Mouse (Mus musculus) left cerebral cortex, postnatal 36 days (tissue): ENCODE data around the gene Ss18l2. TPM values are rescaled to one million over a fixed set of nuclear protein-coding genes. Genes with fewer than 3 reads are reported as not detected.

Source experiments
- DNase-seq, 2 experiments: peaks; one replicate each; pipeline ENCODE4 v3.0.0; 2021 to 2022; ENCODE audit warnings: low spot score in 2 of 2, mixed read lengths in 1 of 2
- intact Hi-C: fragments of 180-260 bp; cut with DNase I; formaldehyde crosslinking; loops from one replicate; pipeline ENCODE4 v1.15.1; 2025
- total RNA-seq, 2 experiments: library from RNA; stranded (reverse); gene quantifications; 2 replicates each; pipeline ENCODE4 v1.2.3; 2021

Gene Ss18l2
- total RNA-seq, 2 experiments from 2014 or later, result 84.5 to 84.6 TPM

- intact Hi-C loops, result no loop called here
- no peak for DNase-seq
Observed at GRCm38 (mm10) chr9:121754624-121755023, 44.5 kb downstream of the Ss18l2 start.

- intact Hi-C loops, result no loop called here
- DNase-seq, result no peak
Observed at GRCm38 (mm10) chr9:121756785-121757184, 46.7 kb downstream of the Ss18l2 start.

DNA sequence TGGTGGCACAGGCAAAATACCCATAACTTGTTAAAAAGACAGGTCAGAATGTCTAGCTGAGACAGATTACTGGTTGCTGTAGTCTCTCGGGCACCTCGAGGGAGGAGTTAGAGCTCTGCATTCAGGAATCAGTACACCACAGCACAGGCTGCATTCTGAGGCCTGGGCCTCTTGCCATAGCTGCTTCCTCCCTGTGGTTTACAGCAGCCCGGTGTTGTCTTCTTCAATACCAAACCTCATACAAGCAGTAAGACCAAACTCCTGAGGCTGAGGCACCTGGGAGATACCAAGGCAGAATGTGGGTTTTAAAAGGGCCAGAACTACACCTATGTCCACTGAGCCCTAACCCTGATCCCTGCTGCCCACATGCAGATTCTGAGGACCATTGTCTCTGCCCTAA lies 47.3 kb downstream of the Ss18l2 start:
- DNase-seq, result peak in 1 of 2 experiments; percentile 40
- intact Hi-C loops, result no loop called here

GRCm38 (mm10) chr9:121757835-121758814 lies 48.0 kb downstream of the Ss18l2 start:
- intact Hi-C loops, result no loop called here
- peak in 1 of 2 experiments; percentile 30 for DNase-seq

DNA sequence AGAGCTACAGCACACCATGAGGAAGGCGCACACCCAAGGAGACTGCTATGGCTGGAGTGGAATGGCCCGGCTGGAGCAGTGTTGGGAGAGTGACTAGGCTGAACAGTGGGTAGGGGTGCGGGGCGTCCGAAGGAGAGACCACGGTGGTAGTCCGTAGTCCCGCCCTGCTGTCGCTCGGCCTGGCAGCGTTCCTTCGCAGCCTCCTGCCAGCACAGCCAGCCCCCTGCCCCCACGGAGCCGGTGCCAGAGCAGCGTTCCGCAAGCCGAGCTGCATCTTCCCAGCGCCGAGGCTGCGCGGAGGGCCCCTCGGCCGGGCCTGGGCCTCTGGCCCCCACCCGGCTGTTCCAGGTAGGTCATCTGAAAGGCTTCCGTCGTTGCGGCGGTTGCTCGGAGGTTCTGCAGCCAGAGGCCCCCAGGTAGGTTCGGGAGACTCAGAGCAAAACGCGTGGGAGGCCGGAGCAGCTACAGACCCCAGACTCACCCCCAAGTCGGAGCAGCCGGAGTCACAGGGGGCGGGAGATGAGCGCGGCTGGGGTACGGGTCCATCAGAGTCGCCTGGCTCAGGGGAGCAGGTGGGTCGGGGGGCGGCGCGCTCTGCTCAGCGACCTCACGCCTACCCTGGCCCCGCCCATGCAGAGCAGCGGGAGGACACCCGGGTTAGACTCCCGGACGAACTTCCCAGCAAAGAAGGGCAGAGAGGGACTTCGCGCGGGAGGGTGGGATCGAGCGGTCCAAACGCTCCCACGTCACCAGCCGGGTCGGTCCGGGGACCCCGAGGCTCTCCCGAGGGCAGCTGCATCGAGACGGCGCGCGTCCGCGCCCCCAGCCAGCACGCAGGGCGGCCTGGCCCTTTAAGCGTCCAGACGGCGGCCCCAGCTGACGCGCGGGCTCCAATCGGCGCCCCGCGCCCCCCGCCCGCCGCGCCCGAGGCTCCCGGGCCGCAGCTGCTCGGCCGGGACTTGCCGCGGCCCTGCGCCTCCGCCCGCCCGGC lies 49.3 kb downstream of the Ss18l2 start, which contains the start of gene Zfp651:
Zfp651 (plus strand) TSS at position 240 of the 991 bp plus-strand sequence.
- intact Hi-C loops, result loop anchor here (5.0 kb wide), 1 partner anchor 68 kb away; no protein-coding TSS in a partner anchor
- peak; percentile 80 to 82 for DNase-seq

DNA sequence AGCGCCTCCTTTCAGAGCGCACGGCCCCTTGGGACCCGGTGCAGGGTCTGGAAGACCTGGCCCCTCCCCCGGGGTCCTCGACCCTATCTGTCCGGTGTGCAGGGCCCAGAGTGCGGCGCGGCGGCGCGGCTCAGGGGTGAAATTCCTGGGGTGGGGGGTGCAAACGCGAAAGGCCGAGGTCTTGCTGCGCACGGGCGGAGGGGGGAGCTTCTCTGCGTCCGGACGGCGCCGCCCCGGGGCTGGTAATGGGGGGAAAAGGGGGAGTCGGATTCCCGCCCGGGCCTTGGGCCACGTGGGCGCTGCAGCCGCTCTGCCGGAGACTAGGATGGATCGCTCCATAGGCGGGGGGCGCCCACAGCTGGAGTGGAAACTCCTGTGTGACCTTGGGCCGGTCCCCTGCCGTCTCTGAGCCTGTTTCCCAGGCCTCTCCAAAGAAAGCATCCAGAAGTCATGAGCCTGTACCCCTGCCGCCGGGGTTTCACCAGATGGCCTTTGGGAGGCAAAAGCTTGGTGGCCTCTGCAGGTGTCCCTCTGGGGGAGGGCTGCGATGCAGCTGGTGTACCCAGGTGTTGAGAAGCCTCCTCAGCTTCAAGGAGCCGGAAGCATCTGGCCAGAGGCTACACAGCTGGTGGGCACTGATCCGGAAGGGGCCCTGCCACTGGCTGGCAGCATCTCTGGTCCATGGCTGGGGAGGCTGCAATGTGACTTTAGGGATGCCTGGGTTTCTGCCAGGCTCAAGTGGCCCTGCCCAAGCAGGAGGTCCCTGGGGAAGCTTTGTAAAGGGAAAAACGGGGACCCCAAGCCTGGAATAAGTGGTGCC lies 50.4 kb downstream of the Ss18l2 start:
- intact Hi-C loops, result loop anchor here (5.0 kb wide), 1 partner anchor 67 kb away; no protein-coding TSS in a partner anchor
- peak in 1 of 2 experiments; percentile 66 for DNase-seq

DNA sequence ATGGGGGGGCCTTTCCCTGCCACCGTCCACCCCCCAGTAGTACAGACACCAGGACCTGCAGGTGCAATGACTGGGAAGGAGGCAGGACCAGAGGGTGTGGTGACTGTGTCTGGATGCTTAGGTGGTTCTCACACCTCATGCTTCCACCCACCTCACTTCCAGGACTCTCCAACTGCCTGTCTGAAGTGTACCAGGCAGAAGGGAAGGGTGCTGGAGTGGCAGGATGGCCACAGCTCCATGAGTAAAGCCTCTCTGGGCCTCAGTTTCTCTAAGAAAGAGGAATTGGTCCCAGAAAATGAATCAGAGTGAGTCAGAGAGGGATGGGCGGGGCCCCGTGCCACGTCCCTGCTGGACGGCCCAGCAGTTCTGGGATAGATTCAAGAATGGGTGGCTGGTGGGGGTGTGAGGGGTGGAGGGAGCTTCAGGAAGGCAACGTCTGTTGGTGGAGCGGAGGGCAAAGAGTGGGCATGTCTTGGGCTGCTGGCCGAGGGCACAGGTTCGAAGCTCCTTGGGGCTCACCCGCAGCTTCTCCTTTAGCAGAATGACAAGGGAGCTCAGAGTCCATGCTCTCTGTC lies 51.0 kb downstream of the Ss18l2 start:
- DNase-seq, result peak in 1 of 2 experiments; percentile 32
- intact Hi-C loops, result loop anchor here (5.0 kb wide), 1 partner anchor 66 kb away; no protein-coding TSS in a partner anchor

GRCm38 (mm10) chr9:121761787-121762186 lies 51.7 kb downstream of the Ss18l2 start:
- DNase-seq, result no peak
- intact Hi-C loops, result loop anchor here (5.0 kb wide), 1 partner anchor 66 kb away; no protein-coding TSS in a partner anchor

DNA sequence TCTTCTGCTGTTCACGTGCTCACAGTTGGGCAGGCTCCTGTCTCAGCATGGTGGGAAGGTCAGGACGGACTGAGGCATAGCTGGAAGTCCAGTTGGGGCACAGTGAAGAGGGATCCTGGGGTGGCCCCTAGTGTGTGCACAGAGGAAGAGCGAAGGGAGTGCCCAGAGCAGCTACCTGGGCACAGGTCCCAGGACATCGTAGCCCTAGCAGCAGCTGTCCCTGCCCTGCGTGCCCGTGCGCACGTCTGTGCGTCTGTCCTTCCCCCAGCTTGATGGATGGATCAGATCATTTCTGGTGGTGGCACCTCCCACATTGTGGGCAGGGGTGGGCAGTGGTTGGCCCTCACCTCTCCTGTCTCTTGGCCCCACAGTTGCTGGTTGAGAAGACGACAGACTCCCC lies 52.1 kb downstream of the Ss18l2 start:
- intact Hi-C loops, result loop anchor here (5.0 kb wide), 1 partner anchor 65 kb away; no protein-coding TSS in a partner anchor
- no peak for DNase-seq

- intact Hi-C loops, result loop anchor here (5.0 kb wide), 1 partner anchor 65 kb away; no protein-coding TSS in a partner anchor
- DNase-seq, result no peak
Observed at GRCm38 (mm10) chr9:121762761-121763160, 52.6 kb downstream of the Ss18l2 start.

Other genes starting within 250 kb of the Ss18l2 start
- gene Cck, start 214.6 kb upstream of the Ss18l2 start, total RNA-seq, result 100 to 1,000 TPM; 676 to 879 TPM
- 1 to 10 TPM; 2.0 to 2.1 TPM for gene Lyzl4, start 68.2 kb upstream of the Ss18l2 start, total RNA-seq
- gene Vipr1, start 67.6 kb upstream of the Ss18l2 start, total RNA-seq, result 10 to 100 TPM; 25.2 to 27.2 TPM
- gene Sec22c, start 4.8 kb upstream of the Ss18l2 start, total RNA-seq, result 10 to 100 TPM; 26.6 to 26.8 TPM
- gene Nktr, start 8.8 kb downstream of the Ss18l2 start, total RNA-seq, result 100 to 1,000 TPM in 1 of 2 experiments, 10 to 100 TPM in 1; 73.1 to 147 TPM
- gene Zfp651, start 49.0 kb downstream of the Ss18l2 start, total RNA-seq, result 100 to 1,000 TPM; 111 to 112 TPM
- gene Klhl40, start 67.3 kb downstream of the Ss18l2 start, total RNA-seq, result 1 to 10 TPM; 4.9 to 8.8 TPM
- 10 to 100 TPM; 17.2 to 22.2 TPM for gene Hhatl, start 82.2 kb downstream of the Ss18l2 start, total RNA-seq
- 1 to 10 TPM; 5.5 to 5.9 TPM for gene Ccdc13, start 129.1 kb downstream of the Ss18l2 start, total RNA-seq
- gene Higd1a, start 148.0 kb downstream of the Ss18l2 start, total RNA-seq, result 10 to 100 TPM; 85.6 to 87.3 TPM
- gene Ackr2, start 188.0 kb downstream of the Ss18l2 start, total RNA-seq, result 1 to 10 TPM; 7.3 to 8.4 TPM
- not detected for gene Cyp8b1, start 206.0 kb downstream of the Ss18l2 start, total RNA-seq
- gene Fam198a, start 240.7 kb downstream of the Ss18l2 start, total RNA-seq, result 1 to 10 TPM; 5.2 to 5.4 TPM